Mouse (Mus musculus) embryonic facial prominence, embryonic 13.5 days (tissue): ENCODE results near the gene Gm21988. TPM values are rescaled to one million over a fixed set of nuclear protein-coding genes. Genes with fewer than 3 reads are reported as not detected.
A peak's percentile ranks its signal among the peaks of the same experiment; 100 is the strongest.

ENCODE experiments used
- ATAC-seq: fragments of 200-750 bp; cut with Nextera tagmentation; 2 replicates; pipeline ENCODE4 v1.8.0; 2017; ENCODE audit warnings: low read depth; ENCODE audit not compliant: insufficient number of reproducible peaks, insufficient read depth, low FRiP score, low TSS enrichment
- H3K27ac ChIP-seq: fragments of 300-500 bp; sonication (generic); 2 replicates; pipeline ENCODE4 v1.5.1; 2015; ENCODE audit warnings: moderate library complexity, mild to moderate bottlenecking, inconsistent platforms
- H3K27me3 ChIP-seq: fragments of 300-500 bp; sonication (generic); 2 replicates; pipeline ENCODE4 v1.6.1; 2015; ENCODE audit warnings: mild to moderate bottlenecking, inconsistent platforms
- H3K36me3 ChIP-seq: fragments of 300-500 bp; sonication (generic); 2 replicates; pipeline ENCODE4 v1.6.1; 2015; ENCODE audit warnings: mild to moderate bottlenecking, inconsistent platforms
- H3K4me1 ChIP-seq: fragments of 300-500 bp; sonication (generic); 2 replicates; pipeline ENCODE4 v1.6.1; 2015; ENCODE audit warnings: inconsistent platforms
- H3K4me2 ChIP-seq: fragments of 300-500 bp; sonication (generic); 2 replicates; pipeline ENCODE4 v1.6.1; 2015; ENCODE audit warnings: moderate library complexity, mild to moderate bottlenecking, inconsistent platforms
- H3K4me3 ChIP-seq: fragments of 300-500 bp; sonication (generic); 2 replicates; pipeline ENCODE4 v1.5.1; 2015; ENCODE audit warnings: mild to moderate bottlenecking, inconsistent platforms
- H3K9ac ChIP-seq: fragments of 300-500 bp; sonication (generic); 2 replicates; pipeline ENCODE4 v1.6.1; 2015; ENCODE audit warnings: mild to moderate bottlenecking, inconsistent platforms
- H3K9me3 ChIP-seq: fragments of 300-500 bp; sonication (generic); 2 replicates; pipeline ENCODE4 v1.6.1; 2016; ENCODE audit warnings: inconsistent platforms
- WGBS: fragments of 180-500 bp; shearing (Covaris S2); methylation state at CpG from one replicate; pipeline ENCODE4 v1.1.7; 2015; ENCODE audit warnings: mixed read lengths; 5-methylcytosine and 5-hydroxymethylcytosine counted together
- polyA plus RNA-seq: library from polyadenylated mRNA; unstranded; fragments of >200 nt; fragmentation: Nextera tagmentation; extraction: Ambion mirVana; gene quantifications from 2 replicates; pipeline ENCODE4 v1.2.1, GENCODE M21; 2015

The Gm21988 gene
- polyA plus RNA-seq, 1 experiment from 2014 or later: 13.9 TPM

- no peak overlapping the region for H3K27ac ChIP-seq
- H3K4me3 ChIP-seq: no peak overlapping the region
- H3K36me3 ChIP-seq: no peaks in the 10 kb centered on the region
Observed at GRCm38 (mm10) chr11:70259035-70259434, 19.4 kb upstream of the Gm21988 start.

GRCm38 (mm10) chr11:70254931-70255531, 15.4 kb upstream of the Gm21988 start, which contains the start of gene Alox12:
Alox12 (minus strand) TSS chr11:70255353.
- no peaks in the 10 kb centered on the region for H3K9me3 ChIP-seq
- H3K27ac ChIP-seq: no peak within 1 kb of the TSS
- peak within 1 kb of the TSS; percentile 59 for H3K4me2 ChIP-seq
- H3K27me3 ChIP-seq: peaks cover 66% of the 10 kb centered on the region
- 1% methylated on average over 25 of the region's 25 CpGs for WGBS
- H3K4me3 ChIP-seq: peak within 1 kb of the TSS; percentile 36
- ATAC-seq: no peak
- peak within 1 kb of the TSS; percentile 54 for H3K9ac ChIP-seq
- peaks cover 13% of the 10 kb centered on the region for H3K4me1 ChIP-seq
- H3K36me3 ChIP-seq: no peaks in the 10 kb centered on the region

More at GRCm38 (mm10) chr11:70259035-70259434, 19.4 kb upstream of the Gm21988 start:
- Histone ChIP-seq H3K9ac (no peak overlapping the region), H3K4me1 (peaks cover 12% of the 10 kb centered on the region), H3K27me3 (peaks cover 28% of the 10 kb centered on the region), H3K9me3 (no peaks in the 10 kb centered on the region), H3K4me2 (no peak overlapping the region)
- WGBS: 85% methylated on average over 4 of the region's 4 CpGs
- no peak for ATAC-seq

GRCm38 (mm10) chr11:70254337-70254736, 14.7 kb upstream of the Gm21988 start:
- peak overlapping the region; percentile 59 for H3K4me2 ChIP-seq
- H3K4me1 ChIP-seq: peaks cover 13% of the 10 kb centered on the region
- peaks cover 71% of the 10 kb centered on the region for H3K27me3 ChIP-seq
- H3K36me3 ChIP-seq: no peaks in the 10 kb centered on the region
- ATAC-seq: no peak
- H3K9ac ChIP-seq: peak overlapping the region; percentile 54; the same call in 1 of the 2 replicates
- H3K9me3 ChIP-seq: no peaks in the 10 kb centered on the region
- H3K27ac ChIP-seq: no peak overlapping the region
- H3K4me3 ChIP-seq: peak overlapping the region; percentile 36
- WGBS: 3% methylated on average over 18 of the region's 18 CpGs

GRCm38 (mm10) chr11:70251853-70252252, 12.2 kb upstream of the Gm21988 start:
- Histone ChIP-seq H3K4me3 (no peak overlapping the region), H3K27ac (no peak overlapping the region), H3K27me3 (peaks cover 83% of the 10 kb centered on the region), H3K4me2 (no peak overlapping the region), H3K9me3 (no peaks in the 10 kb centered on the region), H3K4me1 (peaks cover 13% of the 10 kb centered on the region), H3K36me3 (no peaks in the 10 kb centered on the region), H3K9ac (no peak overlapping the region)
- no peak for ATAC-seq
- 80% methylated on average over 8 of the region's 8 CpGs for WGBS

- H3K9ac ChIP-seq: peak overlapping the region; percentile 6; the same call in 1 of the 2 replicates
- no peak overlapping the region for H3K4me3 ChIP-seq
- no peaks in the 10 kb centered on the region for H3K36me3 ChIP-seq
- peaks cover 68% of the 10 kb centered on the region for H3K27me3 ChIP-seq
- ATAC-seq: no peak
- H3K4me2 ChIP-seq: no peak overlapping the region
- H3K27ac ChIP-seq: no peak overlapping the region
- 65% methylated on average over 11 of the region's 11 CpGs for WGBS
- peaks cover 10% of the 10 kb centered on the region for H3K4me1 ChIP-seq
- no peaks in the 10 kb centered on the region for H3K9me3 ChIP-seq
Observed at GRCm38 (mm10) chr11:70250150-70250549, 10.5 kb upstream of the Gm21988 start.

DNA sequence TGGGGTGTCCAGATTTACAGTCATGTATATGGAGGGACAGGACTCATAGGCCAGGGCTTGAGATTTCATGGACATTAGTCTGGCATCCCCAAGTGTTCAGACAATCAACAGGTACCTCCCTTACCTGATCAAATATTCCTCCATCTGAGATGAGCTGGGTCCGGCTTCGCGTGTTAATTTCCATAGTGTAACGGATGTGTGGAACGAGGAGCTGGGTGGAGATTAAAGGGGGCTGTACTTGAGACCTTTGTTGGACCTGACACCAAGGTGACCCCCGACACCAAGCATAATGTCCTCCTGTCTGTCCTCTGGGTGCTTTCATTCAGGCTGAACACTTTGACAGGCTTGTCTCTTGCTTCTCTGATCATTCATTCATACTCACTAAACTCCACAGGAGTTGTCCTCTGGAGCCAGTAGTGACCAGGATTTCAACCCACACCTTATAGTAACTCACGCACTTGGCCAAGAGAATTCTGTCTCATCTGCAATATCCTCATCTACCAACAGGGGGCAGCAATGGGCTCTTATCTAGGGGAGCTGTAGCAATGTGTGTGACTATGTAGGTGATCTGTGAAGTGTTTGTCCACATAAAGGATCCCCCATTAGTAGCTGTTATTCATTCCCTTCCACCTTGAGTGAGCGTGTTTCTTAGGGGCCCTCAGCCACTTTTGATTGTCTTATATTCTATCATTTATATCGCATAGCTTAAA, 7.7 kb upstream of the Gm21988 start:
- Histone ChIP-seq H3K4me1 (no peaks in the 10 kb centered on the region), H3K27ac (no peak overlapping the region), H3K9me3 (no peaks in the 10 kb centered on the region), H3K36me3 (no peaks in the 10 kb centered on the region), H3K4me3 (no peak overlapping the region), H3K4me2 (no peak overlapping the region), H3K9ac (no peak overlapping the region), H3K27me3 (peaks cover 42% of the 10 kb centered on the region)
- no peak for ATAC-seq
- 49% methylated on average over 9 of the region's 9 CpGs for WGBS

DNA sequence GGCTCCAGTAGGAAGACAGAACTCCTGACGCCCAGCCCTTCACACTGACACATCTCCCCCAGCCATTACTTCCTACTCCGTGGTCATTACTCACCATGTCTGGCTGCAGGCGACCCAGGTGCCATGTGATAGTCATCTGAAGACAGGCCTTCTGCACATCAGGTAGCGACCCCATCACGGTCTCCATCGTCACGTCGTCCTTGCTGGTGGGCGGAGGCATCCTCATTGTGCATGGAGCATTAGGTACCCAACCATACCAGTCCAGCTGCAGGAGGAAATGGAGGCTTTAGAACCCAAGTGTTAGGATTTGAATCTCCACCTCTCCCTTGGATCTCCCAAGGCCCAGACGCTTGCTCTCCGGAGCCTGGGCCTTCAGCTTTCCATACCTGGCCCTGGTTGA, 3.0 kb upstream of the Gm21988 start:
- H3K27me3 ChIP-seq: 0 out of 2 replicates have a peak, but pooled peaks cover 10% of the 10 kb centered on the region
- no peak overlapping the region for H3K4me3 ChIP-seq
- H3K9ac ChIP-seq: no peak overlapping the region
- H3K36me3 ChIP-seq: no peaks in the 10 kb centered on the region
- no peak overlapping the region for H3K4me2 ChIP-seq
- H3K9me3 ChIP-seq: no peaks in the 10 kb centered on the region
- no peak overlapping the region for H3K27ac ChIP-seq
- no peak for ATAC-seq
- H3K4me1 ChIP-seq: peaks cover 14% of the 10 kb centered on the region
- WGBS: 70% methylated on average over 11 of the region's 11 CpGs

GRCm38 (mm10) chr11:70238591-70239440, 814 bp downstream of the Gm21988 start:
- H3K9ac ChIP-seq: peak overlapping the region; percentile 87
- H3K27ac ChIP-seq: peak overlapping the region; percentile 93
- WGBS: 13% methylated on average over 23 of the region's 23 CpGs
- ATAC-seq: no peak
- peak overlapping the region; percentile 81 for H3K4me3 ChIP-seq
- H3K9me3 ChIP-seq: no peaks in the 10 kb centered on the region
- no peaks in the 10 kb centered on the region for H3K27me3 ChIP-seq
- H3K4me2 ChIP-seq: peak overlapping the region; percentile 83
- H3K36me3 ChIP-seq: peaks cover 15% of the 10 kb centered on the region
- peaks cover 45% of the 10 kb centered on the region for H3K4me1 ChIP-seq

- Histone ChIP-seq H3K9ac (peak within 1 kb of the TSS; percentile 87), H3K9me3 (no peaks in the 10 kb centered on the region), H3K4me1 (peaks cover 56% of the 10 kb centered on the region), H3K4me3 (peak within 1 kb of the TSS; percentile 81), H3K4me2 (peak within 1 kb of the TSS; percentile 83), H3K27ac (peak within 1 kb of the TSS; percentile 93), H3K27me3 (no peaks in the 10 kb centered on the region), H3K36me3 (peaks cover 15% of the 10 kb centered on the region)
- WGBS: under 1% methylated on average over 69 of the region's 70 CpGs
- peak; percentile 89 for ATAC-seq
Observed at GRCm38 (mm10) chr11:70237457-70238167, 2.0 kb downstream of the Gm21988 start, which contains the start of gene 0610010K14Rik. 0610010K14Rik (minus strand) TSS chr11:70237914.

DNA sequence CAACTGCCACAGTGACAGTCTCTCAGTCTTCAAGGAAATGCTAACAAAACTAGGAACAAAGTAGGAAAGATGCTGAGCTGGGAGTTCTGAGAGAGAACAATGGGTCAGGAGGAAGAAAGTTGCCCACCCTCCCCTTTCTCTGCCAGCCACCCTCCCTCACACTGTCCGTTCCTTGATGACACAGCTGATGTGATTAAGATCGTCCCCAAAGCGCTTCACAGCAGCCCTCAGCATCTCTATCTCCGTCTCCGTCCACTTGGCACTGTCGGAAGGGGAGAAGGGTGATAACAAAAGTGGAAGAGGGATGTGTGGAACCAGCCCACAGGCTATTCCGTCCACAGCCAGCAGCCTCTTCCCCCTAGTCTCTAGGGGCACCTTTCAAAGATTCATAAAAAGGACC, 2.9 kb downstream of the Gm21988 start:
- Histone ChIP-seq H3K4me1 (peaks cover 56% of the 10 kb centered on the region), H3K4me3 (peak overlapping the region; percentile 81), H3K9ac (peak overlapping the region; percentile 87), H3K36me3 (peaks cover 15% of the 10 kb centered on the region), H3K4me2 (peak overlapping the region; percentile 83), H3K27me3 (no peaks in the 10 kb centered on the region), H3K27ac (peak overlapping the region; percentile 93), H3K9me3 (no peaks in the 10 kb centered on the region)
- ATAC-seq: no peak
- 36% methylated on average over 7 of the region's 7 CpGs for WGBS
